Mouse (Mus musculus) embryonic facial prominence, embryonic 10.5 days (tissue): ENCODE measurements around the gene Tiam1. TPM values are rescaled to one million over a fixed set of nuclear protein-coding genes. Genes with fewer than 3 reads are reported as not detected.

Experiments used
- DNase-seq: peaks from one replicate; pipeline ENCODE4 v3.0.0-alpha.2; 2017; ENCODE audit warnings: low spot score
- H3K27ac ChIP-seq: fragments of 300-500 bp; sonication (generic); replicated peaks from 2 replicates; pipeline ENCODE4 v1.5.1; 2016; ENCODE audit warnings: mild to moderate bottlenecking
- H3K27me3 ChIP-seq: fragments of 300-500 bp; sonication (generic); replicated peaks from 2 replicates; pipeline ENCODE4 v1.6.1; 2016; ENCODE audit warnings: low read depth, mild to moderate bottlenecking; ENCODE audit not compliant: poor library complexity, severe bottlenecking
- H3K36me3 ChIP-seq: fragments of 300-500 bp; sonication (generic); replicated peaks from 2 replicates; pipeline ENCODE4 v1.6.1; 2016; ENCODE audit warnings: mild to moderate bottlenecking, moderate library complexity
- H3K4me1 ChIP-seq: fragments of 300-500 bp; sonication (generic); 2 replicates; pipeline ENCODE4 v1.6.1; 2016
- H3K4me3 ChIP-seq: fragments of 300-500 bp; sonication (generic); 2 replicates; pipeline ENCODE4 v1.5.1; 2016; ENCODE audit warnings: mild to moderate bottlenecking, moderate library complexity
- H3K9me3 ChIP-seq: fragments of 300-500 bp; sonication (generic); 2 replicates; pipeline ENCODE4 v1.6.1; 2016; ENCODE audit warnings: mild to moderate bottlenecking
- WGBS: fragments of 180-500 bp; shearing (Covaris S2); methylation state at CpG from one replicate; pipeline ENCODE4 v1.1.7; 2016; 5-methylcytosine and 5-hydroxymethylcytosine counted together
- polyA plus RNA-seq: library from polyadenylated mRNA; unstranded; fragments of >200 nt; fragmentation: Nextera tagmentation; extraction: Ambion mirVana; gene quantifications from 2 replicates; pipeline ENCODE4 v1.2.1, GENCODE M21; 2016

The Tiam1 gene
- polyA plus RNA-seq, 1 experiment from 2014 or later, result 25.3 TPM

DNA sequence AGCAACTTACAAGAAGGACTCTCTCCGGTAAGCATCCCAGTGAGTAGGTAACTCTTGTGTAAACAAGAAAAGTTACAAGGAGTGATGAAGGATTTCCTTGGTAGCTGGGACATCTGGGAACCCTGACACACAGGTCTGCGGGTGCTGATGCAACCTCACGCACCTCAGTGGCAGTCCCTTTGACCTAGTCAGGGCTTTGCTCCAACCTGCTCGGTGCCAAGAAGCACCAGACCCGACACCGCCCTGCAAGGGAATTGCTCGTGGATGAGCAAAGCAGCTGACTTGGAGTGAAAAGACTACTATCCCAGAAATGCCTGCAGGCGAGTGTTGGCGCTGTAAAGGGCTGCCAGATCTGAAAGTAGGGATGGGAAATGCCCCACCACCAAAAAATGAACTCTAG lies 168.1 kb downstream of the Tiam1 start:
- no peaks in the 10 kb centered on the region for H3K4me1 ChIP-seq
- WGBS, result 91% methylated on average over 9 of the region's 9 CpGs

DNA sequence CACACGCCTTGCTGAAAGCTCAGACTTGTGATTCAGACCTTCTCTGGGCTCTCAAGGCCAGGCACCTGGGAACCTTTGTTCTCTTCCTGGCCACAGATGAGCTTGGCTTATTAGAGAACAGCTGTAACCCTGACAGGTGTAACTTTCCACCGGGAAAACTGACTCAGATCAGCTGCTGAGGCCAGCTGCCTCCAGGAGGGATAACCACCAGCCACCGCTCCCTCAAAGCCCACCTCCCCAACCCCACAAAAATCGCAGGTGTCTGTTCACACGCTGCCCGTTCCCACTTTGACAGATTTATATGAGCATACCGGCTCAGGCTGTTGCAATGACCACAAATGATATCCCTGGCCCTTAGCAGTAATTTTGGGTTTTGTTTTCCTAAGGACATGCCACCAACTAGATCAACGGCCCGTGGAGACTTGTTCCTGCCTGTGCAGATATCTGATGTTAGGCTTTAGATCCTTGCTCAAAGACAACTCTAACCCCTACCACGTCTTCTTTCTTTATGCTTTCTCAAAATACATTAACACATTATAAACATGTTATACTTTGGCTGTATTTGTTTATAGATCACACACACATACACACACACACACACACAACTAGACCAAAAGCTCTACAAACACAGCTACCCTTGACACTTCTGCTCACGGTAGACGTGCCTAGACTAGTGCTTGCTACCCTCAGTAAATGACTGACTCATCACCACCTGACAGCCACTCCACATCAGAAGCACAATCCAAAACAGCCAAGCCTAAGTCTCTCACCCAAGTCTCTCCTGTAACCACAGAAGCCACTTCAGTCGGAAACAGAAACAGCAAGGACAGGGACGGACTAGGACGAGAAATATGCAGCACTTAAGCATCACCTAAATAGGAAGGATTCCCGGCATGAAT lies 169.5 kb downstream of the Tiam1 start:
- no peaks in the 10 kb centered on the region for H3K4me1 ChIP-seq
- no peaks in the 10 kb centered on the region for H3K9me3 ChIP-seq
- WGBS, result 90% methylated on average over 16 of the region's 16 CpGs
- no peak overlapping the region for H3K4me3 ChIP-seq
- no peak overlapping the region for H3K27ac ChIP-seq
- no peak for DNase-seq
- no peaks in the 10 kb centered on the region for H3K27me3 ChIP-seq
- no peaks in the 10 kb centered on the region for H3K36me3 ChIP-seq

More for the DNA sequence above, 168.1 kb downstream of the Tiam1 start:
- H3K4me3 ChIP-seq, result no peak overlapping the region
- DNase-seq, result no peak
- 0 out of 2 replicates have a peak, but pooled peaks cover 5% of the 10 kb centered on the region for H3K36me3 ChIP-seq
- no peak overlapping the region for H3K27ac ChIP-seq
- H3K27me3 ChIP-seq, result no peaks in the 10 kb centered on the region
- H3K9me3 ChIP-seq, result no peaks in the 10 kb centered on the region

DNA sequence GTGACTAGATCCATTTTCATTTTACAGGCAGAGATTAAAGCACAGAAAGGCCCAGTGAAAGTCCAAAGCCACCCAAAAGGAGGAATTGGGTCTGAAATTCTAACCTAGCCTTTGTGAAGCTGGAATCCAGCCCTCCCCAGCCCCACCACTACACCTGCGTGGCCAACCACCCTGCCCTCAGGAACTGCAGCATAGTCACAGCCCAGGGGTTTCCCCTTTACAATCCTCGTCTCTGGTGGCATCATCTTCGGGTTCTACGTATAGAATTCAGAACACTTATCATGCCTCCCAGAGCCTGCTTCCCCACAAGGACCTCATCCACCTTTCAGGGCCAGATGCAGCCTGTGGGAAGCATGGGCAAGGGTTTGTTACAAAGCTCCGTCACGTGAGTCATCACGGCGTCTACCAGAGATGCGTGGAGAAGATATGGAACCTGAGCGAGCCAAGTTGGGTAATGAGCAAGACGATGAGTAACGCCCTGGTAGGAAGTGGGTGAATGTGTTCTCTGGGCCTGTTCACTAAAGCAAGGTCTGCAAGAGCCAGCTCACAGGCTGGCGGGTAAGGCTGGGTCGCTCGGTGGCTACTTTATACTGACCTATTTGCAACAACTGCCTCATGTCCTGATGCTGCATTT lies 170.6 kb downstream of the Tiam1 start:
- Histone ChIP-seq H3K27ac (no peak overlapping the region), H3K27me3 (no peaks in the 10 kb centered on the region), H3K4me1 (no peaks in the 10 kb centered on the region), H3K9me3 (no peaks in the 10 kb centered on the region), H3K36me3 (no peaks in the 10 kb centered on the region), H3K4me3 (no peak overlapping the region)
- WGBS, result 94% methylated on average over 15 of the region's 15 CpGs
- no peak for DNase-seq

DNA sequence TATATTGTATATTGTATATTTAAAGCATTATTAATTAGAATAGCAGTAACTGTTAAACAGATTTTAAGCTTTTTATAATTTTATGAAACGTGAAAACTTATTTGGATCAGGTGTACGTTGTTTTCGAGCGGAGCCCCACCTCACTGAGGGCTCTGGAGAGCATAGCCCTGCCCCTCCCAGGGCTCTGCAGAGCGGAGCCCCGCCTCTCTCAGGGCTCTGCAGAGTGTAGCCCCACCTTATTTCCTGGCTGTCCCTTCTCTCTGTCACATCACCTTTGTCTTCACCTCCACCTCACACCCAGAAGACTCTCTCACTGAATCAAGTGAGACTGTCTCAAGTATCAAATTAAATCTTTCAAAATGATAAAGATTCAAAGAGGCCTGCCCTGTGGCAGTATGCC lies 171.6 kb downstream of the Tiam1 start:
- WGBS, result 91% methylated on average over 6 of the region's 6 CpGs
- H3K9me3 ChIP-seq, result no peaks in the 10 kb centered on the region
- H3K27ac ChIP-seq, result no peak overlapping the region
- DNase-seq, result no peak
- no peaks in the 10 kb centered on the region for H3K27me3 ChIP-seq
- no peak overlapping the region for H3K4me3 ChIP-seq
- no peaks in the 10 kb centered on the region for H3K4me1 ChIP-seq
- H3K36me3 ChIP-seq, result no peaks in the 10 kb centered on the region

DNA sequence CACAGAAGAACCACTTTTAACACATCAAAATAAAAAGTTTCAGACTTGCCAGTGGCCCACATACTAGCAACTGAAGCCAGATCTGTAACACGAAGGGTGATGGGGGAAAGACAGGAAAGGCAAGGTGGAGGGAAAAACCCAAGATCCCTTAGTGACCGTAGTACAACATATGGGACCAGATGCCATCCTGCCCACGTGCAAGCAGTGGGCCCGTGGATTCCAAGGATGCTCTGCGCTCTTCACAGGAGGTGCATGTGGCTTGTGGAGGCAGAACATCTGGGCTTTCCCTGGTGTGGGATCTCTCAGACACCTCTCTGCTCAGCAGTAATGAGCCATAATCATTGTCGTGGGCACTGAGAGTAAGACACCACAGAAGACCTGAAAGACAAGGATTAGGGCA lies 175.5 kb downstream of the Tiam1 start:
- peaks cover 13% of the 10 kb centered on the region for H3K36me3 ChIP-seq
- DNase-seq, result no peak
- H3K27me3 ChIP-seq, result no peaks in the 10 kb centered on the region
- WGBS, result 83% methylated on average over 6 of the region's 6 CpGs
- H3K4me1 ChIP-seq, result no peaks in the 10 kb centered on the region
- H3K4me3 ChIP-seq, result no peak overlapping the region
- no peaks in the 10 kb centered on the region for H3K9me3 ChIP-seq
- no peak overlapping the region for H3K27ac ChIP-seq

DNA sequence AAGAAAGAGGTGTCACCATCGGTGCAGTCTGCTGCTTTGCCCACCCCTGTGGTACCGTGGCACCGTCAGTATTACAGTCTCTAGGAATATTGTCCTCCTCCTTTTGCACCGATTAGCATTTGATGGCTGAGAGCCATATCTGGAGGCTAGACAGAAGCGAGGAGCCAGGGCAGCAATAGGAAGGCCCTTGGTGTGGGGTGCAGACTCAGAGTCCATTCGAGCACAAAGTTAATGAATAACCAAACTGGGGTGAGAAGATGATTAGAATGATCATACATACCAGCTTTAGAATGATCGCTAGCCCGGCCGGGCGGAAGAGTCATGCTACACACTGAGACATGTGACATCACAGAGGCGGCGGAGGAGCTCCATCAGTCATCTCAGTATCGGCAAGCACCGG lies 180.7 kb downstream of the Tiam1 start:
- 97% methylated on average over 14 of the region's 14 CpGs for WGBS
- Histone ChIP-seq H3K36me3 (peaks cover 13% of the 10 kb centered on the region), H3K9me3 (no peaks in the 10 kb centered on the region), H3K27me3 (no peaks in the 10 kb centered on the region), H3K4me3 (no peak overlapping the region), H3K27ac (no peak overlapping the region), H3K4me1 (peaks cover 37% of the 10 kb centered on the region)
- DNase-seq, result no peak

DNA sequence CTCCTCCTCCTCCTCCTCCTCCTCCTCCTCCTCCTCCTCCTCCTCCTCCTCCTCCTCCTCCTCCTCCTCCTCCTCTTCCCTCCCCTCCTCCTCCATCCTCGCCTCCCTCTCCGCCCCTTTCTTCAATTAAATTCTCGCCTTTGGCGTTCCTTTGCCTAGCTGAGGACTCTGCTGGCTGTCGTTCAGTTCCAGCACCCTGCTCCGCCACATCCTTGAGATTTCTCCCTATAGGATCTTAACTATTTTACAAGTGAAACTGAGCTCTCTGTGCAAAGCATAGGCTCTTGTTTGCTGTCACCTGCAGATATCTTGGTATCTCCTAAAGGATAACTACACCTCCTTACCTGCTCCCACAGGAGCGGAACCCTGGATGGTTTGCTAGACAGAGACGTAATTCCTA lies 182.7 kb downstream of the Tiam1 start:
- peaks cover 52% of the 10 kb centered on the region for H3K4me1 ChIP-seq
- H3K4me3 ChIP-seq, result peak overlapping the region; percentile 65
- DNase-seq, result no peak
- 25% methylated on average over 7 of the region's 8 CpGs for whole genome bisulfite sequencing
- H3K36me3 ChIP-seq, result peaks cover 11% of the 10 kb centered on the region
- H3K27me3 ChIP-seq, result no peaks in the 10 kb centered on the region
- H3K27ac ChIP-seq, result no peak overlapping the region
- H3K9me3 ChIP-seq, result no peaks in the 10 kb centered on the region

DNA sequence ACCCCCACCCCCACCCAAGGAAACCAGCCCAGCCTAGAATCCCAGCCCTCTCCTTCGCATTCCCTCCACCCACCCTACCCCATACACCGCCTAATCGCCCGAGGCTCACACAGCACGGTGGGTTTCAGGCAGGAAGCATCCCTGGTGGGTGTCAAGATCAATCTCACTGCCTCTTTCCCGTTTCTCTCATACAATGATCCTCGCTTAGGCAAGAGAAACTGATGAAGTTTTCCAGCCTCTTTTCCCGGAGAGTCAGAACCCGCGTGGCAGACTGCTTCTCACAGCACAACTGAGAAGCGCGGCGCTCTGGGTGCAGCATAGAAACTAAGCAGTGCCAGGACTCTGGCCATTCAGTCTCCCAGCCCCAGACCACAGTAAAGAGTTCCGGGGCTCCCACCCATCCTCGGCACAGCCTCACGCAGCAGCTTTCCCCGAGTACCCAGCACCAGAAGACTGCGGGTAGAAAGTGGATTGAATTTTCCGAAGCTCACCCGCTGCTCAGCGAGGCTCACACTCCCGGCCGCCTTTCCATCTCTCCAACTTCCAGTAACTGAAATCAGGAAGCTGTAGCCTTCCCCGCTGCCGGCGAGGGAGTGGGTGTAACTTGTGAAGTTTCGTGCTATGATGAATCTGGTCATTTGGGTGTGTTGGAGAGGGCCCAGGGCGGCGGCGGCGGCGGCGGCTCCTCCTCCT lies 183.2 kb downstream of the Tiam1 start:
- DNase-seq, result peak; percentile 63
- under 1% methylated on average over 33 of the region's 33 CpGs for WGBS
- peaks cover 10% of the 10 kb centered on the region for H3K36me3 ChIP-seq
- H3K4me1 ChIP-seq, result peaks cover 54% of the 10 kb centered on the region
- no peaks in the 10 kb centered on the region for H3K9me3 ChIP-seq
- peak overlapping the region; percentile 77 for H3K27ac ChIP-seq
- H3K27me3 ChIP-seq, result no peaks in the 10 kb centered on the region
- peak overlapping the region; percentile 65 for H3K4me3 ChIP-seq

DNA sequence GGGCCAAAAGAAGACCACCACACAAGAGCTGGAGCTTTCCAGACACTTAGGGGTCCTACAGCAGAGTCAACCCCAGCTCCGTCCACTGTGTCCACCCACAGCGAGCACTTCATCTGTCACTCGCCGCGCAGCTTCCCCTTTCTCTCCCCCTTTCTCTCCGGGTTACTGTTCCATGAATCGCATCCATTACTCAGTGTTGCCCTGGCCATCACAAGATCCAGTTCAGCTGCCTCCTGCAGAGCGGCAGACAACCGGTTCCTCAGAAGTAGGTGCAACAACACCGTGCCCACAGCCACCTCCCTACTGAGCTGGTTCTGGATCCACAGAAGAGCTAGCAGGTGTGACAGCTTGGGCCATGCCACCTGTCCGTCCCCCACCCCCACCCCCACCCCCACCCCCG lies 184.6 kb downstream of the Tiam1 start:
- no peak for DNase-seq
- Histone ChIP-seq H3K27me3 (no peaks in the 10 kb centered on the region), H3K36me3 (peaks cover 9% of the 10 kb centered on the region), H3K4me1 (peaks cover 68% of the 10 kb centered on the region), H3K27ac (no peak overlapping the region), H3K4me3 (peak overlapping the region; percentile 65), H3K9me3 (no peaks in the 10 kb centered on the region)
- WGBS, result 30% methylated on average over 12 of the region's 12 CpGs

DNA sequence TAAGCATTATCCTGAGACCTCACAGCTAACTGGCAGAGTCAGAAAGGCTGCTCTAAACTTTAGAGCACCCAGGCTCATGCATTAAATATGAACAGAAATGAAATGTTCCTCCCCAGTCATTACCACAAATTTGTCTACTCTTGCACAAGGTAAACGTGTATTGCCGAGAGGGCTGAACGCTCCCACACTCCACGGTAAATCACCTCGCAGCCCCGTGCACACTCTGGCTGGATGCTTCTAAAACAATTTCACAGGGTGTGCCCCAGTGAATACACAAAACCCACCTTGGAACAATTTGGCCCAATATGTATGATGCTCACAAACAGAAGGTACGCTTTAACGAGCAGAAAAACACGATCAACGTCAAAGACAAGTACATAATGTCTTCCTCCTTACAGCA lies 185.5 kb downstream of the Tiam1 start:
- H3K36me3 ChIP-seq, result peaks cover 9% of the 10 kb centered on the region
- H3K27me3 ChIP-seq, result no peaks in the 10 kb centered on the region
- no peak overlapping the region for H3K27ac ChIP-seq
- no peak for DNase-seq
- H3K9me3 ChIP-seq, result no peaks in the 10 kb centered on the region
- H3K4me3 ChIP-seq, result no peak overlapping the region
- 78% methylated on average over 10 of the region's 10 CpGs for WGBS
- H3K4me1 ChIP-seq, result peaks cover 72% of the 10 kb centered on the region

DNA sequence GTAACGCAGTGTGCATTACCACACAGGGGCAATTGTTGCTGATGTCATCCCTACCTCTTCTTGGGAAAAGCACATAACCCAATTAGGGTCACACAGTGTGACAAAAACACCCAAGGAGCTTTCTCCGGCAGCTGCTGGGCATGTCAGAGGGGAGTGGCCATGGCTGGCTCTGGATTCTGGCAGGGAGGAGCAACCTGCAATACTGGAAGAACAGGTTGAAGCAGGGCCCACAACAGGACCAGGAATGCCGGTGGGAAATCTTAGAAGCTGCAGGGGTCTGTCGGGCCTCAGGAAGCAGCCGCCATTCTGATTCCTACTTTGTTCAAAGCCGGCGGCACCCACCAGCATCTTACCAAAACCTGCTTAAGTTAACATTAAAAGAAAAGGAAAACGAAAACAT lies 189.0 kb downstream of the Tiam1 start:
- Histone ChIP-seq H3K4me1 (peaks cover 67% of the 10 kb centered on the region), H3K9me3 (no peaks in the 10 kb centered on the region), H3K27ac (no peak overlapping the region), H3K4me3 (no peak overlapping the region), H3K36me3 (peaks cover 17% of the 10 kb centered on the region), H3K27me3 (no peaks in the 10 kb centered on the region)
- DNase-seq, result peak; percentile 59
- WGBS, result 47% methylated on average over 8 of the region's 8 CpGs

DNA sequence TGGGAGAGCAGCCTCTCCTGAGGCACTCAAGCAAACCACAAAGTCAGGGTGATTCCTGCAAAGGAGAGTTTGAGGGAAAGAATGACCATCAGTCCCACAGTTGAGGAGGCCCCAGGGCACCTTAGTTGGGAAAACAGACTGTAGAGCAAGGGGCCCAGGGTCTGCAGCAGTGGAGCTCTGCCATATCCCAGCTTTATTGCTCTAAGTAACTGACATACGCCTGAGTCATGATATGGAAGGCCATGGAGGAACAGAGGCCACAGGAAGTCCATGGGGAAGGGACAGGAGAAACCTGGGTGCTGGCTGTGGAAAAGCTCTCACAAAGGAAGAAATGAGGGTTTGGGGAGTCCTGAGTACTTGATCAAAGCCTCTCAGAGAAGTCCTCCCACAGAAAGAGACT lies 189.5 kb downstream of the Tiam1 start:
- peaks cover 17% of the 10 kb centered on the region for H3K36me3 ChIP-seq
- no peaks in the 10 kb centered on the region for H3K9me3 ChIP-seq
- no peaks in the 10 kb centered on the region for H3K27me3 ChIP-seq
- 87% methylated on average over 1 of the region's 1 CpGs for WGBS
- no peak overlapping the region for H3K4me3 ChIP-seq
- peak overlapping the region; percentile 66 for H3K27ac ChIP-seq
- H3K4me1 ChIP-seq, result peaks cover 66% of the 10 kb centered on the region
- no peak for DNase-seq
